Mouse (Mus musculus): ENCODE results near the gene Gm45785.
"Not testable (repeated sequence)": the region's sequence is repeated elsewhere in the genome, so short reads cannot be mapped to it uniquely, and the experiment has no call there.

Gm45785 gene

DNA sequence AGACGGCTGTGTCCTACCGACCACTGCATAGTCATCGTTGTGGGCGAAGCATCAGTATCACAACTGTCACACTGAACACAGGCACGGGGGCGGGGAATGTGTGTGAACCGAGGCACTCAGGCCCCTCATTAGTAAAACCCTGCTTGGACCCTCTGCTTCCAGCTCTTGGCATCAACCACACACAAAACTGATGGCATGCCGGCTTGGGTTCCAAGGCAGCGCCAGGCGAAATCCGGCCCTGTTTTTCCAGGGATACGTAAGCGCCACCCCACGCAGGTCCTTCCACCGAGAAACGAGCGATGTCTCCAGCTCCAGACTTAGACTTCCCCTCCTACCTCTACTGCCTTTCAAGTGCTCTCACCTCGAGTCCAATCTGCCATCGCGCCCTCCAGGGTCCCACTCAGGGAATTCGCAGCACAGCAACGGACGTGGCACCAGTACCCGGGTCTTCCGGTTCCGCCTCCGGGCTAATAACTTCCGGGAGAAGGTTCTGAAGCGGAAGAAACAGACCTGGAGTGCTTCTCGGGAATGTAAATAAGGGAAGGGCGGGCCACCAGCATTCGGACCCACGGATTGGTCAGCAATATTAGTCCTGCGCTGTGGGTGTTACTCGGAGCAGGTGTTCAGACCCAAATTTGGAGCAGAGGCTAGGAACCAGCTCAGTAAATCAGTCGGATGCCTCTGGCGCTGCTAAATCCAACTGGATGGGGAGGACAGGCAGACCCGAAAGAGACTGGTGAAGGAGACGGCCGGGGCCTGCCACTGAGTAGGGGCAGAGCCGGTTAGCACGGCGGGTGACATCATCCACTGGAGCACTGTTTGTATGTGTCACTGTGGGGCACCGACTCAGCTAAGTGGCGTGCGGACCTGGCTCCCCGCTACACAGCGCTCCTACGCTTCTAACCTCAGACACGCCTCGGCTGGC, at the start of gene Gm45785:
Gm45785 (minus strand) TSS at position 472 of the 925 bp plus-strand sequence.
- peak; percentile 90 for DNase-seq

- no peak for DNase-seq
Observed at GRCm38 (mm10) chr7:140905642-140906081, 49.5 kb upstream of the Gm45785 start.

DNA sequence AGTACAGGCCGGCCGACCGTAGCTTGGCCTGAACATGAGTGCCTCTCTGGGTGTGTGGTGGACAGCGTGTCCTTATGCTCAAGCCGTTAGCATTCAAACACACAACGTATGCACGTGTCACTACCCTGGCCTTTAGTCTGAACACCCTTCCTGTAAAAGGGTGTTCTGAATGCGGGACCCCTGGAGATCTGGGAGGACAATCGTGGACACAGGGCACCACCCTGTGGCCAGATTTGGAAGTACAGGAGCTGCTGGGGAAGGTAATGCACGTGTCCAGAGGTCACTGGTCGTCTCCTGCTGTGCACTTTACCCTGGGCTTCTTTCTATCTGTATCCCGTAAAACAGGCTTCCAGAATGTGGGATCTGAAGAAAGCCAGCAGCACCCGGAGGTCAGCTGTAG, 47.1 kb upstream of the Gm45785 start:
- DNase-seq = peak; percentile 65

GRCm38 (mm10) chr7:140902036-140902875, 46.1 kb upstream of the Gm45785 start:
- DNase-seq = no peak

- no peak for DNase-seq
Observed at GRCm38 (mm10) chr7:140900220-140900619, 44.1 kb upstream of the Gm45785 start, which contains the start of gene Cox8b. Cox8b (minus strand) TSS chr7:140900446.

- no peak for DNase-seq
Observed at GRCm38 (mm10) chr7:140899121-140899520, 43.0 kb upstream of the Gm45785 start.

- no peak for DNase-seq
Observed at GRCm38 (mm10) chr7:140897863-140898262, 41.7 kb upstream of the Gm45785 start.

DNA sequence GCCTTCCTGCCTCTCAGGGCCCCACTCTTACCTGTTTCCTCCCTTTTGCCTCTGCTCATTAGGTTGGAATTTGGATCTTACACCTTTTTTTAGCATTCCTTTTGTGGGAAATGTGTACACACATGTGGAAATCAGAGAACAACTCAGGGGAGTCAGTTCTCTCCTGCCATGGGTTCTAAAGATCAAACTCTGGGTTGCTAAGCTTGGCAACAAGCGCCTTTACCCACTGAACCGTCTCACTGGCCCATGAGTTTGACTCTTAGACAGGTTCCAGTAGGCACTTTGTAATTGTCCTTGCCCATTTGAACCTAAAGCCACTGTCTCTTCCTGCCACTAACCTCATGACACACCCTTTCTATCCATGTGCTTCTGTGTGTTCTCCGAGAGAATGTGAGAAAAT, 38.5 kb upstream of the Gm45785 start:
- DNase-seq = no peak

DNA sequence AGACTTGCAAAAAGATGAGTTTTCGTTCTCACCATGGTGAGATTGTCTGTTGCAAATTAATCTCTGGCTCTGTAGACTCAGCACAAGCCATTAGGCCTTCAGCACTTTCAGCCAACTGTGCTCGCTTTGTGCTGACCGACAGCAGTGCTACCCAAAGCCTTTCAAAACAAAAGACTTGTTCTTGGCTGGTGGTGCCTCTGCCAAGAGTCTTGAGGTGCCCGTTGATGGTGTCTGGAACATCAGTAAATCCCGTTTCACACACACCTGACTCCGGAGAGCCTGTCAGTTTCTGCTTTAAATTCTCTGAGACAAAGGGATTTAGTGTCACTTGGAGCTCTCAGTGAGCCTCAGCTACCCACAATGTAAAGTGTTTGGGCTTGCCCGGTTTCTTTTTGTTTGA, 37.9 kb upstream of the Gm45785 start:
- no peak for DNase-seq

GRCm38 (mm10) chr7:140890636-140891035, 34.5 kb upstream of the Gm45785 start:
- not testable (repeated sequence) for DNase-seq

GRCm38 (mm10) chr7:140882469-140882803, 26.3 kb upstream of the Gm45785 start:
- no peak for DNase-seq

DNA sequence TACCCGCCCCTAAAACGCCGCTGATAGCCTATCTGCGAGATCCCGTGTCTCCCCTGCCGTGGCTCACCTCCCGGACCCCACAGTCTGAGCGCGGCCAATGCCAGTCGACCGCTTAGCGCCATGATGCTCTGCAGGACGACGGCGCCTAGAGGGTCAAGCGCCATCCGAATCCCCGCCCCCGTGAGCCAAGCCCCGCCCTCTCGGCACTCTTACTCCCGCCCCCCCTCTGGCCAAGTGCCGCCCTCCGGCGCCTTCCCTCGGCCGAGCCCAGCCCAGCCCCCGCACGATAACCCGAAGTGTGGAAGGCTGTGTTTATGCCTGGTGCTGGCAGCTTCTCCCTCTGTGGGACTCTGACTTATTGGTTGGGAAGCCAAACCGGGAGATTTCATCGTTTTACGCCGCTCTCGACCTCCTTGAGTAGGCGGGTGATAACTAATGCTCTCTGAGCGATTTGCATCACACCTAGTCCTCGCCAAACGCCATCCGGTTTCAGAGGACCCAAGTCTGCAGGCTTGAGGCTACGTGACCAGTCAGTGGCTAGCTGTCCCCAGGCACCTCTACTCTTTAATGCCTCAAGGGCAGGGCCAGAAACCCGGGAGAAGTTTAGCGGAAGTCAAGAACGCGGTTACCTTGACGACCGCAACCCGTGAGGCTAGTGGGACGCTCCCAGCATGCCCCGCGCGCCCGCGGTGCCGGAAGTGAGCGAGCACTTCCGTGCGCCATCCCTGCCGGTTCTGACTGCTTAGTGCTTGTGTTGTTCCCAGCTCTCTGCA, 25.8 kb upstream of the Gm45785 start, which contains the start of the genes Psmd13 and Sirt3:
Psmd13 (plus strand) TSS at position 273 of the 773 bp plus-strand sequence.
Sirt3 (minus strand) TSS at position 614 of the 773 bp plus-strand sequence.
- peak; percentile 92 for DNase-seq

GRCm38 (mm10) chr7:140880865-140881515, 24.9 kb upstream of the Gm45785 start:
- DNase-seq = no peak

DNA sequence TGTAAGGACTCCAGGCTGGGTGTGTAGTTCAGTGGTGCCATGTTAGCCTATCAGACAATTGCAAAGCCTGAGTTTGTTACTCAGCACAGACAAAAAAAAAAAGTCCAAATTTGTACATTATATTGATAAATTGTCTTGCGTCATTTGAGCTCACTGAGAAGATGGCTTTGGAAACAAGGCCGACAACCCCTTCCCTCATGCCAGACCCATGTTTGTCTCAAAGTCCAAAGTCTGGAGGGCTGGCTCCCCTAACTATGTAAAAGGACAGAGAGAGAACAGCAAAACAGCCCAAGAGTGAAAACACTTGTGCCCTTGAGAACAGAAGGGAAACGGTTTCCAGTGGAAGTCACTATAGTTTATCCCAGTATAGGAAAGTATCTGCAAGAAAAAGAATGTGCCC, 24.3 kb upstream of the Gm45785 start:
- no peak for DNase-seq

DNA sequence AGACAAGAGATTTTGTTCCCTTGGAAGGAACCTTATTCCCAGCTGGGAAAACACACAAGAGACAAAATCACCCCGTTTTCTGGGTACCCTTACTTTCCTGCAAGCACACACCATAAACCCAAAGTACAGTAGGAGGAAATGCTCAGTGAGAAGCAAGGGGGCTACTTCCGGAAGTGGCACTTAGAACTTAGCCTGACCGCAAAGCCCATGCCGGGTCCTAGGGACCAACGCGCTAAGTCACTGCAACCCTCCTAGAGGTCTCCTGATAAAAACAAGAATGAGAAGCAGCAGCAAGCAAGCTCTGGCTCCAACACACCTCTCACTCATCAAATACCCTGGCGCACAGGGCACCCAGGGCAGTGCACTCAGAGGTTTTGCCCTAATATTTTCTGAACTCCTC, 23.2 kb upstream of the Gm45785 start:
- no peak for DNase-seq

GRCm38 (mm10) chr7:140877364-140877763, 21.2 kb upstream of the Gm45785 start:
- no peak for DNase-seq

GRCm38 (mm10) chr7:140874224-140874623, 18.1 kb upstream of the Gm45785 start:
- DNase-seq = no peak

GRCm38 (mm10) chr7:140864761-140865160, 8.6 kb upstream of the Gm45785 start:
- DNase-seq = no peak

GRCm38 (mm10) chr7:140860728-140861127, 4.6 kb upstream of the Gm45785 start:
- peak; percentile 50 for DNase-seq

GRCm38 (mm10) chr7:140859997-140860396, 3.9 kb upstream of the Gm45785 start:
- no peak for DNase-seq

DNA sequence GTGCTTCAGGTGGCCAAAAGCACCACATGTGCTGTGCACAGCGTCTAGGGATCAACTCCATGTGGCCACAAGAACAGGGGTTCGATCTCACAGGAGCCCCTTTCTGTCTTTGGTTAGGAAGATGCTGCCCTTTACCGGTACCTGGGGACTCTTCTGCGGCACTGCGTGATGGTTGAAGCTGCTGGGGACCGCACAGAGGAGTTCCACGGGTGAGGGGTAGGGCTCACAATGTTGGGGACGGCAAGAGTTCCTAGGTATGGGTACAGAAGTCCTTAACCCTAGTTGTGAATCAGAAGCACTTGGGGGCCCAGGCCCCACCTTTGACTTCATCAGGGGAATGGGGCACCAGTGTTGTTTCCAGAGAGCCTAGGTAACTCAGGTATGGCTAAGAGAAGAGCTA, 2.6 kb upstream of the Gm45785 start:
- DNase-seq = no peak
